Mouse (Mus musculus) intestine, embryonic 16.5 days (tissue): ENCODE data around the gene Psmb3. TPM values are rescaled to one million over a fixed set of nuclear protein-coding genes. Genes with fewer than 3 reads are reported as not detected.
A peak's percentile ranks its signal among the peaks of the same experiment; 100 is the strongest.
"Not testable (repeated sequence)": the region's sequence is repeated elsewhere in the genome, so short reads cannot be mapped to it uniquely, and the experiment has no call there.

Experiments
- ATAC-seq: fragments of 200-750 bp; cut with Nextera tagmentation; 2 replicates; pipeline ENCODE4 v1.8.0; 2017; ENCODE audit warnings: moderate TSS enrichment, moderate library complexity
- H3K27ac ChIP-seq: fragments of 300-500 bp; sonication (generic); 2 replicates; pipeline ENCODE4 v1.5.1; 2014; ENCODE audit warnings: mild to moderate bottlenecking, low read length
- H3K27me3 ChIP-seq: fragments of 300-500 bp; sonication (generic); replicated peaks from 2 replicates; pipeline ENCODE4 v1.6.1; 2014; ENCODE audit warnings: low read length, control low read depth, mixed read lengths; ENCODE audit not compliant: control insufficient read depth, insufficient read depth
- H3K36me3 ChIP-seq: fragments of 300-500 bp; sonication (generic); 2 replicates; pipeline ENCODE4 v1.6.1; 2014; ENCODE audit warnings: low read length, control low read depth; ENCODE audit not compliant: control insufficient read depth, insufficient read depth
- H3K4me1 ChIP-seq: fragments of 300-500 bp; sonication (generic); 2 replicates; pipeline ENCODE4 v1.6.1; 2014; ENCODE audit warnings: low read length, control low read depth, mixed read lengths; ENCODE audit not compliant: control insufficient read depth, insufficient read depth
- H3K4me2 ChIP-seq: fragments of 300-500 bp; sonication (generic); 2 replicates; pipeline ENCODE4 v1.6.1; 2014; ENCODE audit warnings: low read depth, low read length, control low read depth
- H3K4me3 ChIP-seq: fragments of 300-500 bp; sonication (generic); 2 replicates; pipeline ENCODE4 v1.5.1; 2014; ENCODE audit warnings: mild to moderate bottlenecking, low read length
- H3K9ac ChIP-seq: fragments of 300-500 bp; sonication (generic); 2 replicates; pipeline ENCODE4 v1.6.1; 2014; ENCODE audit warnings: low read depth, low read length
- H3K9me3 ChIP-seq: fragments of 300-500 bp; sonication (generic); 2 replicates; pipeline ENCODE4 v1.6.1; 2016; ENCODE audit warnings: low read length, control low read depth; ENCODE audit not compliant: control insufficient read depth
- WGBS: fragments of 180-500 bp; shearing (Covaris S2); extraction: QIAGEN DNeasy Blood & Tissue Kit; methylation state at CpG from one replicate; pipeline ENCODE4 v1.1.7; 2014; 5-methylcytosine and 5-hydroxymethylcytosine counted together
- polyA plus RNA-seq: library from polyadenylated mRNA; unstranded; fragments of >200 nt; fragmentation: Nextera tagmentation; extraction: Ambion mirVana; gene quantifications from 2 replicates; pipeline ENCODE4 v1.2.1, GENCODE M21; 2015

Psmb3 gene
- polyA plus RNA-seq, 1 experiment from 2014 or later, result 429 TPM

- H3K36me3 ChIP-seq, result peaks cover 27% of the 10 kb centered on the region
- H3K4me1 ChIP-seq, result no peaks in the 10 kb centered on the region
- no peak overlapping the region for H3K4me2 ChIP-seq
- no peaks in the 10 kb centered on the region for H3K9me3 ChIP-seq
- H3K9ac ChIP-seq, result no peak overlapping the region
- 77% methylated on average over 7 of the region's 7 CpGs for WGBS
- no peak overlapping the region for H3K4me3 ChIP-seq
- no peaks in the 10 kb centered on the region for H3K27me3 ChIP-seq
- peak; percentile 46; the same call in 1 of the 2 replicates for ATAC-seq
- H3K27ac ChIP-seq, result no peak overlapping the region
Observed at GRCm38 (mm10) chr11:97723709-97724108, 20.5 kb downstream of the Psmb3 start.

DNA sequence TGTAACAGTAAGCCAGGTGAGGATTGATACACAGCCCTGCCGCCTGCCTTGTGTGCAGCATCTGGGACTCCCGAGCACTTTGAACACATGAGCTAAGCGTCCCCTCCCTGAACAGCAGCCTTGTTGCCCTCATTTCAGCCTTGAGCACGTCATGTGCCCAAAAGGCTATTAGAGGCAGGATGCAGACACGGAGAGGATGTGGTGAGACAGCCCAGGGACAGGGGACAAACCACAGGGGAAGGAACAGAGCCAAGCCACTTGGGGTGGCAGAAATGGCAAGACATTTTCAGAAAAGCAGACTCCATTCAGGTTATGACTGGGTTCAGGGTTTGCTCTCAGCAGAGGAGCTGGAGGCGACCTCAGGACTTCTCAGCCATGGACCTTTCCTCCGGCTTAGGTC, 25.1 kb downstream of the Psmb3 start:
- ATAC-seq, result no peak
- H3K9me3 ChIP-seq, result no peaks in the 10 kb centered on the region
- H3K27me3 ChIP-seq, result no peaks in the 10 kb centered on the region
- no peak overlapping the region for H3K27ac ChIP-seq
- H3K4me3 ChIP-seq, result no peak overlapping the region
- no peaks in the 10 kb centered on the region for H3K4me1 ChIP-seq
- no peak overlapping the region for H3K4me2 ChIP-seq
- 74% methylated on average over 7 of the region's 7 CpGs for WGBS
- peaks cover 8% of the 10 kb centered on the region for H3K36me3 ChIP-seq
- no peak overlapping the region for H3K9ac ChIP-seq

GRCm38 (mm10) chr11:97728730-97729129, 25.5 kb downstream of the Psmb3 start:
- Histone ChIP-seq H3K4me3 (no peak overlapping the region), H3K27me3 (no peaks in the 10 kb centered on the region), H3K4me1 (no peaks in the 10 kb centered on the region), H3K9me3 (no peaks in the 10 kb centered on the region), H3K36me3 (peaks cover 8% of the 10 kb centered on the region), H3K9ac (no peak overlapping the region), H3K4me2 (no peak overlapping the region), H3K27ac (no peak overlapping the region)
- no peak for ATAC-seq
- 77% methylated on average over 7 of the region's 7 CpGs for WGBS

DNA sequence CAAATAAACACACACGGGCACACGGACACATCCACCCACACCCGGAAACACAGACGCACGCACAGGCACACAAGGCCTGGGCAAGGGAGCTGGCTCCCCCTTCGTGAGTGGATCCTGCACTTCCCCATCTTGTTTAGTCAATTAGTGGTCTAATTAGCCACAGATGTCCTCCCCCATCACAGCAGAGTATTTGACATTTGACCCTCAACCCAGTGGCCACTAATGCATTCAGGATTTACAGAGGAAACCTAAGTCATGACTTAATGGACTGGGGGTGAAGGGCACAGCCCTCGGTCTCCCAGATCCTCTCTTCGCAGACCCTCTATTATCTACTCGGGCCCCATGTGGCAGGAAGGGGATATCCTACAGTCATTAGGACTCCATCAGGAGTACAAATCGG, 30.5 kb downstream of the Psmb3 start:
- Histone ChIP-seq H3K4me1 (no peaks in the 10 kb centered on the region), H3K4me3 (no peak overlapping the region), H3K9ac (no peak overlapping the region), H3K36me3 (no peaks in the 10 kb centered on the region; the same call in 1 of the 2 replicates), H3K27me3 (no peaks in the 10 kb centered on the region), H3K4me2 (no peak overlapping the region), H3K27ac (no peak overlapping the region), H3K9me3 (no peaks in the 10 kb centered on the region)
- ATAC-seq, result no peak
- WGBS, result 50% methylated on average over 10 of the region's 10 CpGs

DNA sequence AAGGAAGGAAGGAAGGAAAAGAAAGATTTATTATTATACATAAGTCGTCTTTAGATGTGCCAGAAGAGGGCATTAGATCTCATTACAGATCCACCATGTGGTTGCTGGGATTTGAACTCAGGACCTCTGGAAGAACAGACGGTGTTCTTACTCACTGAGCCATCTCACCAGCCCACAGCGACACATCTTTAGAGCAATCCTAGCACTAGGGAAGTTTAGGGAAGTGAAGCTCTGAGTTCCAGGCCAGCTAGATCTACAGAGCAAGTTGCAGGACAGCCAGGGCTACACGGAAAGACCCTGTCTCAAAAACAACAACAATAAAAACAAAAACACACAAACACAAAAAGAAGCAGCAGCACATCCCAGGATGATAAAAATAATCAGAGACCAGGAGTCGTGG, 31.6 kb downstream of the Psmb3 start:
- H3K4me2 ChIP-seq, H3K9me3 ChIP-seq, H3K4me3 ChIP-seq, H3K27me3 ChIP-seq, H3K9ac ChIP-seq, H3K4me1 ChIP-seq, H3K36me3 ChIP-seq, ATAC-seq, H3K27ac ChIP-seq: not testable (repeated sequence)
- WGBS, result 86% methylated on average over 5 of the region's 5 CpGs

DNA sequence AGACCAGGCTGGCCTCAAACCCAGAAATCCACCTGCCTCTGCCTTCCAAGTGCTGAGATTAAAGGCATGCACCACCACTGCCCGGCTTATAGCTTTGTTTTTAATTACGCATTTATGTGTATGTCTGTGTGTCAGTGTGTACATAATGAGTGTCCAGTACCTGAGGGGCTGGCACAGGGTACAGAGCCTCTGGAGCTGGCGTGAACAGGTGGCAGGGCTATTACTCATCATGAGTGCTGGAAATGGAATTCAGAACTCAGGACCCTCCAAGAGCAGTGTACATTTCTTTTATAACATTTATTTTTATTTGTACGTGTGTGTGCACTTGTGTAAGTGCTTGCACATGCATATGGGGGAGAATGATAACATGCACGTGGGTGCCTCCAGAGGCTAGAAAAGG, 33.4 kb downstream of the Psmb3 start:
- ATAC-seq, result no peak
- no peaks in the 10 kb centered on the region for H3K27me3 ChIP-seq
- WGBS, result 87% methylated on average over 5 of the region's 5 CpGs
- no peaks in the 10 kb centered on the region for H3K9me3 ChIP-seq
- no peaks in the 10 kb centered on the region for H3K36me3 ChIP-seq
- no peak overlapping the region for H3K27ac ChIP-seq
- H3K4me2 ChIP-seq, result no peak overlapping the region
- peaks cover 3% of the 10 kb centered on the region; the same call in 1 of the 2 replicates for H3K4me1 ChIP-seq
- H3K4me3 ChIP-seq, result no peak overlapping the region
- no peak overlapping the region for H3K9ac ChIP-seq

DNA sequence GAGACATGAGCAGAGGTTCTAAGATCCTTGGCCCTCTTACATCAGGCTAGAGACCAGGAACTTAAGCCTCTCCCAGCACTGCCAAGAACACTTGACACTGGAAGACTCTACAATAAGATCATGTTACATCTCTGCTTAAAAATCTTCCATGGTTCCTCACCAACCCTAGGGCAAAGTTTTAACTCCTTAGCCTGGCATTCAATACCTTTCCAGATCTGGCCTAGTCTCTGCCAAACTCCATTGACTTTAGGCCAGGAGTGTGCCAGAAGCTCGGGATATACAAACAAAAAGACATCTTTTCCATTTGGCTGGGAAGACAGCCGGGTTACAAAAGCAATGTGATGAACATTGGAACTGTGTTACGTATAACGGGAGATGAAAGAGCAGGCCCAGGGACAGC, 34.4 kb downstream of the Psmb3 start:
- Histone ChIP-seq H3K4me1 (peaks cover 5% of the 10 kb centered on the region; the same call in 1 of the 2 replicates), H3K36me3 (no peaks in the 10 kb centered on the region), H3K4me3 (no peak overlapping the region), H3K27me3 (no peaks in the 10 kb centered on the region), H3K9ac (no peak overlapping the region), H3K4me2 (no peak overlapping the region), H3K27ac (no peak overlapping the region), H3K9me3 (no peaks in the 10 kb centered on the region)
- WGBS, result 64% methylated on average over 4 of the region's 4 CpGs
- no peak for ATAC-seq

DNA sequence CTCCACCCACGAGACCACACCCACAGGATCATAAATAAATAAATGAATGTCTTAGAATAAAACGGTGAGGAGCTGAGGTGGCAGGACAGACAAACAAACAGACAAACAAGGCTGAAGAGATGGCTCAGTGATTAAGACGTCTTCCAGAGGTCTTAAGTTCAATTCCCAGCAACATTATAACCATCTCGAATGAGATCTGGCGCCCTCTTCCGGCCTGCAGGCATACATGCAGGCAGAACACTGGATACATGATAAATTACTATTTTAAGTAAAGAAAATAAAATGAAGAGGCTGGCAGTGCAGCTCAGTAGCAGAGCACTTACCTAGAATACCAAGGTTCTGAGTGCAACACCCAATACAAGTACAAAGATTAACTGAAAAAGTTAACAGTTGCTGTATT, 35.5 kb downstream of the Psmb3 start:
- H3K4me3 ChIP-seq, result no peak overlapping the region
- no peaks in the 10 kb centered on the region for H3K9me3 ChIP-seq
- H3K4me2 ChIP-seq, result no peak overlapping the region
- no peak overlapping the region for H3K9ac ChIP-seq
- H3K27ac ChIP-seq, result no peak overlapping the region
- no peak for ATAC-seq
- H3K4me1 ChIP-seq, result peaks cover 15% of the 10 kb centered on the region
- no peaks in the 10 kb centered on the region for H3K36me3 ChIP-seq
- WGBS, result 63% methylated on average over 6 of the region's 6 CpGs
- H3K27me3 ChIP-seq, result no peaks in the 10 kb centered on the region

- WGBS, result 84% methylated on average over 3 of the region's 3 CpGs
- H3K36me3 ChIP-seq, result no peaks in the 10 kb centered on the region
- H3K4me2 ChIP-seq, result no peak overlapping the region
- no peak overlapping the region for H3K27ac ChIP-seq
- no peak overlapping the region for H3K9ac ChIP-seq
- ATAC-seq, result no peak
- no peaks in the 10 kb centered on the region for H3K9me3 ChIP-seq
- no peak overlapping the region for H3K4me3 ChIP-seq
- H3K27me3 ChIP-seq, result no peaks in the 10 kb centered on the region
- H3K4me1 ChIP-seq, result peaks cover 17% of the 10 kb centered on the region
Observed at GRCm38 (mm10) chr11:97739155-97739554, 36.0 kb downstream of the Psmb3 start.

GRCm38 (mm10) chr11:97740190-97740589, 37.0 kb downstream of the Psmb3 start:
- Histone ChIP-seq H3K27ac (no peak overlapping the region), H3K27me3 (no peaks in the 10 kb centered on the region), H3K4me1 (peaks cover 17% of the 10 kb centered on the region), H3K36me3 (no peaks in the 10 kb centered on the region), H3K4me2 (no peak overlapping the region), H3K4me3 (no peak overlapping the region), H3K9ac (no peak overlapping the region), H3K9me3 (no peaks in the 10 kb centered on the region)
- WGBS, result 47% methylated on average over 7 of the region's 7 CpGs
- ATAC-seq, result no peak
